In the genomic region with DNA sequence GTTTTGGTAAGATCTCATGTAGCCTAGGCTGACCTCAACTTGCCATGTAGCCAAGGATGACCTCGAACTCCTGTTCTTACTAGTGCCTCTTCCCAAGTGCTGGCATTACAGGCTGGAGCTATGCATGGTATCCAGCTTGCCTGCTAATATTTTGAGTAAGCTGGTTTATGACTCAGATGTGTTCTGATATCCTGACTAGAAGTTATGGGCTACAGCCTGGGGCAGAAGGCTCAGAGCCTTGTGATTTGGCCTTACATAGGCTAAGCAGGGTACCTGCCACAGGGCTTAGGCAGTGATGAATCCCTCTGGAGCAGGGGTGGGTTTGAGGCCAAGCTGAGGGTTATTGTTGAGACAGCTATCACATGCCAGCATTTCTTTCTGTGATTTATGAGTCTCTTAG, we compare ENCODE assay signal across 26 mouse cellular contexts.
"Had no signal": no experiment of that assay in that cellular context is flagged by ENCODE, and none has a peak within 500 bp of the region (broad histone marks: within the 10 kb centered on the region; RNA-seq: fewer than 3 reads in every experiment).

No protein-coding gene starts in this region.

- H3K9ac ChIP-seq: embryonic facial prominence, embryonic 12.5 days; embryonic facial prominence, embryonic 13.5 days; embryonic facial prominence, embryonic 15.5 days; forebrain, embryonic 12.5 days; forebrain, embryonic 13.5 days; forebrain, embryonic 15.5 days; forebrain, postnatal 0 days had no signal

- DNase-seq: cerebellum, adult 9-11 months; cerebellum, postnatal 10 days; cerebellum, postnatal 14 days; cerebellum, postnatal 25 days; embryo, embryonic 11 days; forebrain, postnatal 0 days; gastrocnemius, adult 2 months; gastrocnemius, postnatal 10 days; gastrocnemius, postnatal 14 days; gastrocnemius, postnatal 25 days; gastrocnemius, postnatal 36 days; heart, adult 11 months; heart, adult 18-20 months; heart, adult 2 months had no signal

- H3K4me2 ChIP-seq: embryonic facial prominence, embryonic 12.5 days; embryonic facial prominence, embryonic 13.5 days; embryonic facial prominence, embryonic 15.5 days; forebrain, embryonic 12.5 days; forebrain, embryonic 13.5 days; forebrain, embryonic 15.5 days had no signal

- H3K9me3 ChIP-seq: embryonic facial prominence, embryonic 10.5 days; embryonic facial prominence, embryonic 12.5 days; embryonic facial prominence, embryonic 13.5 days; embryonic facial prominence, embryonic 15.5 days; forebrain, embryonic 10.5 days; forebrain, embryonic 12.5 days; forebrain, embryonic 13.5 days; forebrain, embryonic 15.5 days; heart, embryonic 10.5 days had no signal

- H3K27ac ChIP-seq: embryonic facial prominence, embryonic 10.5 days; embryonic facial prominence, embryonic 12.5 days; embryonic facial prominence, embryonic 13.5 days; embryonic facial prominence, embryonic 15.5 days; forebrain, embryonic 10.5 days; forebrain, embryonic 12.5 days; forebrain, embryonic 13.5 days; forebrain, embryonic 15.5 days; gastrocnemius, adult 2 months; heart, embryonic 10.5 days had no signal

- H3K27me3 ChIP-seq: embryonic facial prominence, embryonic 12.5 days; embryonic facial prominence, embryonic 13.5 days; embryonic facial prominence, embryonic 15.5 days; forebrain, embryonic 12.5 days; forebrain, embryonic 13.5 days; forebrain, embryonic 15.5 days had no signal

- H3K4me3 ChIP-seq: embryonic facial prominence, embryonic 10.5 days; embryonic facial prominence, embryonic 12.5 days; embryonic facial prominence, embryonic 13.5 days; embryonic facial prominence, embryonic 15.5 days; erythroblast, embryonic 14.5 days; forebrain, embryonic 10.5 days; forebrain, embryonic 12.5 days; forebrain, embryonic 13.5 days; forebrain, embryonic 15.5 days; gastrocnemius, adult 2 months; heart, adult 2 months; heart, embryonic 10.5 days had no signal

- H3K36me3 ChIP-seq: embryonic facial prominence, embryonic 12.5 days; embryonic facial prominence, embryonic 13.5 days; embryonic facial prominence, embryonic 15.5 days; forebrain, embryonic 15.5 days; heart, embryonic 10.5 days had no signal

- H3K4me1 ChIP-seq: embryonic facial prominence, embryonic 10.5 days; forebrain, embryonic 10.5 days; forebrain, embryonic 12.5 days had no signal

- ATAC-seq: forebrain, embryonic 13.5 days; forebrain, embryonic 14.5 days; forebrain, embryonic 15.5 days; forebrain, embryonic 16.5 days; forebrain, postnatal 0 days had no signal
